Mouse (Mus musculus) MEL (cell line): ENCODE measurements at regions not wholly inside any gene's neighbourhood (a gene's known extent, or its start where the extent isn't known, plus 50 kb on each side); places are given as distances from the start of the nearest gene placed in this dataset.

ENCODE experiments used
- DNase-seq: peaks from one replicate; pipeline ENCODE4 v3.0.0; 2011; ENCODE audit warnings: low read depth, low spot score
- H3K27ac ChIP-seq: 2 replicates; pipeline ENCODE4 v1.5.1; 2012; ENCODE audit warnings: low read depth, mild to moderate bottlenecking, control low read depth, low read length, moderate library complexity; ENCODE audit not compliant: control insufficient read depth
- H3K27me3 ChIP-seq, 2 experiments: fragments of 150-350 bp in 1 of 2; sonication (generic) in 1 of 2; 2 replicates each; pipeline ENCODE4 v1.6.1; 2012; ENCODE audit warnings: low read length in 2 of 2, mild to moderate bottlenecking in 2 of 2, improper control_type of control experiment in 1 of 2, moderate library complexity in 1 of 2; ENCODE audit not compliant: insufficient read depth in 2 of 2, control insufficient read depth in 1 of 2
- H3K36me3 ChIP-seq, 2 experiments: 2 replicates each; pipeline ENCODE4 v1.6.1; 2012 to 2014; ENCODE audit warnings: low read length in 2 of 2, improper control_type of control experiment in 1 of 2, inconsistent platforms in 1 of 2, mild to moderate bottlenecking in 1 of 2; ENCODE audit not compliant: insufficient read depth in 2 of 2, control insufficient read depth in 1 of 2
- H3K4me1 ChIP-seq, 2 experiments: fragments of 150-350 bp in 1 of 2; sonication (generic) in 1 of 2; 2 replicates each; pipeline ENCODE4 v1.6.1; 2012; ENCODE audit warnings: low read length in 2 of 2, improper control_type of control experiment in 1 of 2, mild to moderate bottlenecking in 1 of 2; ENCODE audit not compliant: insufficient read depth in 2 of 2, control insufficient read depth in 1 of 2
- H3K4me3 ChIP-seq, 2 experiments: fragments of 150-350 bp in 1 of 2; sonication (generic) in 1 of 2; 2 replicates each; pipeline ENCODE4 v1.5.1; 2012; ENCODE audit warnings: low read depth in 2 of 2, low read length in 2 of 2, mild to moderate bottlenecking in 2 of 2, moderate library complexity in 2 of 2, control low read depth in 1 of 2, improper control_type of control experiment in 1 of 2; ENCODE audit not compliant: control insufficient read depth in 1 of 2, insufficient read depth in 1 of 2
- H3K79me2 ChIP-seq: 2 replicates; pipeline ENCODE4 v1.6.1; 2012; ENCODE audit warnings: mild to moderate bottlenecking, low read length, moderate library complexity; ENCODE audit not compliant: control insufficient read depth, poor library complexity, insufficient read depth
- H3K9ac ChIP-seq: 2 replicates; pipeline ENCODE4 v1.6.1; 2012; ENCODE audit warnings: low read depth, mild to moderate bottlenecking, control low read depth, low read length, moderate library complexity; ENCODE audit not compliant: control insufficient read depth, poor library complexity, severe bottlenecking
- H3K9me3 ChIP-seq: fragments of 150-350 bp; sonication (generic); replicated peaks from 2 replicates; pipeline ENCODE4 v1.6.1; 2012; ENCODE audit warnings: mild to moderate bottlenecking, low read length, improper control_type of control experiment, moderate library complexity; ENCODE audit not compliant: insufficient read depth
- ETS1 ChIP-seq: IDR thresholded peaks from 2 replicates; pipeline ENCODE4 v1.6.1; 2012; ENCODE audit warnings: low read depth, mild to moderate bottlenecking, inconsistent platforms, low read length, improper control_type of control experiment, moderate library complexity
- GABPA ChIP-seq: IDR thresholded peaks from 2 replicates; pipeline ENCODE4 v1.6.1; 2012; ENCODE audit warnings: low read depth, mild to moderate bottlenecking, inconsistent platforms, low read length, improper control_type of control experiment, moderate library complexity
- GATA1 ChIP-seq: IDR thresholded peaks from 2 replicates; pipeline ENCODE4 v1.6.1; 2011; ENCODE audit warnings: low read depth, low read length, improper control_type of control experiment
- JUND ChIP-seq: IDR thresholded peaks from 2 replicates; pipeline ENCODE4 v1.6.1; 2011; ENCODE audit warnings: low read depth, mild to moderate bottlenecking, improper control_type of control experiment, low read length
- KAT2A ChIP-seq: conservative IDR thresholded peaks from 2 replicates; pipeline ENCODE4 v1.6.1; 2012; ENCODE audit warnings: low read depth, low read length, improper control_type of control experiment, inconsistent platforms
- MAFK ChIP-seq: IDR thresholded peaks from 2 replicates; pipeline ENCODE4 v1.6.1; 2011; ENCODE audit warnings: low read depth, mild to moderate bottlenecking, low read length, improper control_type of control experiment, borderline replicate concordance
- MAX ChIP-seq: IDR thresholded peaks from 2 replicates; pipeline ENCODE4 v1.6.1; 2011; ENCODE audit warnings: low read length, improper control_type of control experiment
- MEF2A ChIP-seq: IDR thresholded peaks from 2 replicates; pipeline ENCODE4 v1.6.1; 2014; ENCODE audit warnings: low read depth, mild to moderate bottlenecking, inconsistent platforms, low read length, improper control_type of control experiment; ENCODE audit not compliant: poor library complexity, insufficient replicate concordance, severe bottlenecking; ENCODE audit errors: extremely low read depth
- MXI1 ChIP-seq: IDR thresholded peaks from 2 replicates; pipeline ENCODE4 v1.6.1; 2011; ENCODE audit warnings: mild to moderate bottlenecking, low read depth, low read length, improper control_type of control experiment
- MYC ChIP-seq: IDR thresholded peaks from 2 replicates; pipeline ENCODE4 v1.6.1; 2011; ENCODE audit warnings: low read depth, mild to moderate bottlenecking, low read length, improper control_type of control experiment, moderate library complexity
- NRF1 ChIP-seq: IDR thresholded peaks from 2 replicates; pipeline ENCODE4 v1.6.1; 2014; ENCODE audit warnings: low read depth, mild to moderate bottlenecking, inconsistent platforms, low read length, improper control_type of control experiment, moderate library complexity; ENCODE audit not compliant: poor library complexity, insufficient read depth, severe bottlenecking
- POLR2AphosphoS2 ChIP-seq: IDR thresholded peaks from 2 replicates; pipeline ENCODE4 v1.6.1; 2011; ENCODE audit warnings: low read length, improper control_type of control experiment
- POLR2AphosphoS5 ChIP-seq: IDR thresholded peaks from 2 replicates; pipeline ENCODE4 v1.6.1; 2012; ENCODE audit warnings: low read depth, borderline replicate concordance, mild to moderate bottlenecking, inconsistent platforms, low read length, moderate library complexity, mixed read lengths
- RAD21 ChIP-seq: IDR thresholded peaks from 2 replicates; pipeline ENCODE4 v1.6.1; 2011; ENCODE audit warnings: mild to moderate bottlenecking, low read depth, low read length, improper control_type of control experiment
- SIN3A ChIP-seq: IDR thresholded peaks from 2 replicates; pipeline ENCODE4 v1.6.1; 2012; ENCODE audit warnings: low read length, improper control_type of control experiment, inconsistent platforms
- TAL1 ChIP-seq: IDR thresholded peaks from 2 replicates; pipeline ENCODE4 v1.6.1; 2012; ENCODE audit warnings: mild to moderate bottlenecking, inconsistent platforms, low read length, moderate library complexity, mixed read lengths
- TBP ChIP-seq: IDR thresholded peaks from 2 replicates; pipeline ENCODE4 v1.8.0; 2011; ENCODE audit warnings: low read depth, low read length, improper control_type of control experiment
- TCF12 ChIP-seq: IDR thresholded peaks from 2 replicates; pipeline ENCODE4 v1.6.1; 2014; ENCODE audit warnings: low read depth, mild to moderate bottlenecking, inconsistent platforms, low read length, improper control_type of control experiment, moderate library complexity
- UBTF ChIP-seq: IDR thresholded peaks from 2 replicates; pipeline ENCODE4 v1.6.1; 2012; ENCODE audit warnings: low read depth, mild to moderate bottlenecking, inconsistent platforms, low read length, improper control_type of control experiment, moderate library complexity, borderline replicate concordance; ENCODE audit not compliant: insufficient read depth
- USF1 ChIP-seq: IDR thresholded peaks from 2 replicates; pipeline ENCODE4 v1.6.1; 2014; ENCODE audit warnings: low read depth, mild to moderate bottlenecking, inconsistent platforms, low read length, improper control_type of control experiment, moderate library complexity
- ZC3H11A ChIP-seq: IDR thresholded peaks from 2 replicates; pipeline ENCODE4 v1.6.1; 2012; ENCODE audit warnings: low read depth, mild to moderate bottlenecking, inconsistent platforms, low read length, improper control_type of control experiment
- ZKSCAN1 ChIP-seq: IDR thresholded peaks from 2 replicates; pipeline ENCODE4 v1.6.1; 2012; ENCODE audit warnings: low read depth, mild to moderate bottlenecking, inconsistent platforms, low read length, improper control_type of control experiment, moderate library complexity

- H3K4me3 ChIP-seq = no peak overlapping the region
- no peak for DNase-seq
- TF ChIP-seq ZC3H11A = no peak
- no peak for TF ChIP-seq NRF1
- TF ChIP-seq JUND = no peak
- no peak for TF ChIP-seq KAT2A
- TF ChIP-seq MAFK = no peak
- TF ChIP-seq POLR2AphosphoS5 = no peak
- no peak for TF ChIP-seq MYC
- no peak for TF ChIP-seq MEF2A
- TF ChIP-seq MAX = no peak
- no peak for TF ChIP-seq GATA1
- no peak for TF ChIP-seq RAD21
- no peak for TF ChIP-seq USF1
- no peak for TF ChIP-seq GABPA
- TF ChIP-seq ZKSCAN1 = no peak
- TF ChIP-seq TAL1 = no peak
- no peak for TF ChIP-seq ETS1
- TF ChIP-seq TCF12 = no peak
- no peak for TF ChIP-seq UBTF
- no peak for TF ChIP-seq SIN3A
- no peaks in the 10 kb centered on the region for H3K79me2 ChIP-seq
- no peaks in the 10 kb centered on the region; a peak in 1 of 4 replicates for H3K27me3 ChIP-seq
- H3K27ac ChIP-seq = no peak overlapping the region
- no peak overlapping the region for H3K9ac ChIP-seq
- H3K4me1 ChIP-seq = peaks cover 0 to 2% of the 10 kb centered on the region in 2 experiments; a peak in 1 of 4 replicates
- no peaks in the 10 kb centered on the region for H3K9me3 ChIP-seq
- peaks cover 0 to 5% of the 10 kb centered on the region in 2 experiments; a peak in 2 of 4 replicates for H3K36me3 ChIP-seq
Observed at GRCm38 (mm10) chr3:66488724-66489123, 192.1 kb upstream of the Veph1 start.

- peaks cover 0 to 2% of the 10 kb centered on the region in 2 experiments; a peak in 1 of 4 replicates for H3K4me1 ChIP-seq
- H3K9ac ChIP-seq = no peak overlapping the region
- H3K27ac ChIP-seq = no peak overlapping the region
Observed at GRCm38 (mm10) chr3:66486658-66487057, 190.0 kb upstream of the Veph1 start.

More at GRCm38 (mm10) chr3:66486658-66487057, 190.0 kb upstream of the Veph1 start:
- Histone ChIP-seq H3K9me3 (no peaks in the 10 kb centered on the region), H3K27me3 (no peaks in the 10 kb centered on the region; a peak in 1 of 4 replicates), H3K36me3 (peaks cover 0 to 5% of the 10 kb centered on the region in 2 experiments; a peak in 2 of 4 replicates), H3K79me2 (no peaks in the 10 kb centered on the region), H3K4me3 (no peak overlapping the region)
- TF ChIP-seq MEF2A (no peak), TBP (no peak), MAFK (no peak), USF1 (no peak), POLR2AphosphoS2 (no peak), MXI1 (no peak)
- no peak for DNase-seq
